Comparison of ENCODE assay signal across 14 mouse cellular contexts in genomic region chr10:26280009-26280408, GRCm38 (mm10). TPM values are rescaled to one million over a fixed set of nuclear protein-coding genes. Genes with fewer than 3 reads are reported as not detected.
DNase-seq lines count a peak whose midpoint lies in the region; ATAC-seq lines count a peak whose summit lies in the region.
"Had no signal": no experiment of that assay in that cellular context is flagged by ENCODE, and none has a peak within 500 bp of the region (broad histone marks: within the 10 kb centered on the region; RNA-seq: fewer than 3 reads in every experiment).

No protein-coding gene starts in this region.

- no peak overlapping the region for H3K4me3 ChIP-seq in kidney, embryonic 15.5 days (replicated peaks)
- no peak overlapping the region for H3K4me3 ChIP-seq in intestine, embryonic 15.5 days (replicated peaks)
- H3K4me3 ChIP-seq: hindbrain, embryonic 12.5 days; megakaryocyte, embryonic 14.5 days had no signal

- H3K4me2 ChIP-seq in kidney, embryonic 15.5 days, result no peak overlapping the region
- H3K4me2 ChIP-seq in intestine, embryonic 15.5 days (replicated peaks), result no peak overlapping the region
- H3K4me2 ChIP-seq: hindbrain, embryonic 12.5 days had no signal

- H3K27me3 ChIP-seq in kidney, embryonic 15.5 days, result no peaks in the 10 kb centered on the region
- H3K27me3 ChIP-seq in intestine, embryonic 15.5 days (replicated peaks), result no peaks in the 10 kb centered on the region
- H3K27me3 ChIP-seq: hindbrain, embryonic 12.5 days; megakaryocyte, embryonic 14.5 days had no signal

- DNase-seq in cerebellum, postnatal 10 days, result peak; percentile 23 to 25
- DNase-seq in cerebellum, adult 8-10 months, result no peak
- DNase-seq in kidney, adult 11 months, result no peak
- peak; percentile 8 for DNase-seq in R1 (ENCODE audit: low read depth, low spot score)
- DNase-seq in gastrocnemius, postnatal 10 days, result no peak
- no peak for DNase-seq in right cerebral cortex, postnatal 36 days (ENCODE audit: low spot score in 2 of 2)
- DNase-seq: adrenal gland, postnatal 36 days had no signal

- peaks cover 62% of the 10 kb centered on the region for H3K36me3 ChIP-seq in kidney, embryonic 15.5 days
- H3K36me3 ChIP-seq in intestine, embryonic 15.5 days, result peaks cover 9% of the 10 kb centered on the region

- H3K9me3 ChIP-seq in kidney, embryonic 15.5 days (replicated peaks), result no peaks in the 10 kb centered on the region
- no peaks in the 10 kb centered on the region for H3K9me3 ChIP-seq in intestine, embryonic 15.5 days
- H3K9me3 ChIP-seq: hindbrain, embryonic 12.5 days; megakaryocyte, embryonic 14.5 days had no signal

- no peaks in the 10 kb centered on the region for H3K4me1 ChIP-seq in kidney, embryonic 15.5 days
- no peaks in the 10 kb centered on the region for H3K4me1 ChIP-seq in intestine, embryonic 15.5 days (replicated peaks)
- H3K4me1 ChIP-seq: hindbrain, embryonic 12.5 days; megakaryocyte, embryonic 14.5 days had no signal

- peak; percentile 76; the same call in 1 of the 2 replicates for ATAC-seq in kidney, embryonic 15.5 days (replicated peaks; ENCODE audit: low FRiP score)
- peak; percentile 66; the same call in 1 of the 2 replicates for ATAC-seq in intestine, embryonic 15.5 days

- no peak overlapping the region for H3K9ac ChIP-seq in kidney, embryonic 15.5 days
- no peak overlapping the region for H3K9ac ChIP-seq in intestine, embryonic 15.5 days
- H3K9ac ChIP-seq: hindbrain, embryonic 12.5 days; liver, embryonic 14.5 days had no signal

- no peak overlapping the region for H3K27ac ChIP-seq in kidney, embryonic 15.5 days
- H3K27ac ChIP-seq in intestine, embryonic 15.5 days, result no peak overlapping the region
- H3K27ac ChIP-seq: hindbrain, embryonic 12.5 days; kidney, postnatal 0 days; liver, embryonic 14.5 days had no signal

- 69% methylated on average over 8 of the region's 8 CpGs for WGBS in kidney, embryonic 15.5 days
- WGBS in intestine, embryonic 15.5 days, result 65% methylated on average over 8 of the region's 8 CpGs

RNA-seq across cellular contexts. Expression of gene Samd3, which starts 50.5 kb away (rescaled TPM):
- not detected in 2 replicates for polyA plus RNA-seq in kidney, embryonic 15.5 days (2015; fragmentation: Nextera tagmentation; extraction: Ambion mirVana)
- polyA plus RNA-seq in intestine, embryonic 15.5 days (2015; fragmentation: Nextera tagmentation; extraction: Ambion mirVana), result 0.08 and 0.10 TPM in 2 replicates
- not detected for total RNA-seq in gastrocnemius, postnatal 10 days (2021)
- total RNA-seq: adrenal gland, postnatal 36 days; ES-E14 had no signal
- polyA plus RNA-seq: kidney, postnatal 0 days; liver, embryonic 14.5 days had no signal

Comparison
In these comparisons a context has a peak if more than half of its experiments do, and no peak if none do; other contexts are left out.
1. DNase-seq: peak in cerebellum, postnatal 10 days (2 of 2) and R1 (single experiment); none in cerebellum, adult 8-10 months (single experiment), kidney, adult 11 months (single experiment), gastrocnemius, postnatal 10 days (single experiment) and right cerebral cortex, postnatal 36 days (0 of 2).